Mouse (Mus musculus): ENCODE measurements around the gene Chrne.

Gene Chrne

GRCm38 (mm10) chr11:70623053-70623742 is 4.2 kb upstream of the Chrne start:
- no peak for DNase-seq

- peak; percentile 89 for DNase-seq
These were observed 3.2 kb upstream of the Chrne start for GRCm38 (mm10) chr11:70621972-70622814.

GRCm38 (mm10) chr11:70615516-70616093 is 3.4 kb downstream of the Chrne start, which contains the start of gene 4930544D05Rik:
Gene 4930544D05Rik (plus strand): TSS chr11:70615848.
- DNase-seq, result peak; percentile 88

- peak; percentile 99 for DNase-seq
These were observed 3.9 kb downstream of the Chrne start for GRCm38 (mm10) chr11:70615074-70615473.

- DNase-seq, result no peak
These were observed 6.5 kb downstream of the Chrne start for GRCm38 (mm10) chr11:70612505-70612904.

- no peak for DNase-seq
These were observed 8.3 kb downstream of the Chrne start for GRCm38 (mm10) chr11:70610752-70611151.

GRCm38 (mm10) chr11:70608381-70609066 is 10.5 kb downstream of the Chrne start:
- DNase-seq, result peak; percentile 92

GRCm38 (mm10) chr11:70607611-70608010 is 11.4 kb downstream of the Chrne start:
- peak; percentile 90 for DNase-seq

GRCm38 (mm10) chr11:70606717-70607116 is 12.3 kb downstream of the Chrne start:
- no peak for DNase-seq

- peak; percentile 95 for DNase-seq
These were observed 13.9 kb downstream of the Chrne start for GRCm38 (mm10) chr11:70605024-70605566.

- no peak for DNase-seq
These were observed 20.5 kb downstream of the Chrne start for GRCm38 (mm10) chr11:70598451-70598953.

- DNase-seq, result no peak
These were observed 21.7 kb downstream of the Chrne start for GRCm38 (mm10) chr11:70597301-70597700.

- DNase-seq, result peak; percentile 93
These were observed 22.9 kb downstream of the Chrne start for GRCm38 (mm10) chr11:70596094-70596493.

GRCm38 (mm10) chr11:70595638-70596037 is 23.4 kb downstream of the Chrne start:
- DNase-seq, result peak; percentile 97

- peak; percentile 98 for DNase-seq
These were observed 24.6 kb downstream of the Chrne start for GRCm38 (mm10) chr11:70594253-70594989.

GRCm38 (mm10) chr11:70591733-70592132 is 27.3 kb downstream of the Chrne start:
- no peak for DNase-seq

- DNase-seq, result peak; percentile 94
These were observed 32.1 kb downstream of the Chrne start for GRCm38 (mm10) chr11:70586954-70587353.

GRCm38 (mm10) chr11:70586261-70586660 is 32.8 kb downstream of the Chrne start:
- DNase-seq, result no peak

- peak; percentile 97 for DNase-seq
These were observed 33.6 kb downstream of the Chrne start for GRCm38 (mm10) chr11:70585457-70585856.

GRCm38 (mm10) chr11:70583775-70584174 is 35.2 kb downstream of the Chrne start:
- DNase-seq, result no peak

- DNase-seq, result peak; percentile 93
These were observed 35.8 kb downstream of the Chrne start for GRCm38 (mm10) chr11:70583022-70583714.

Data from heart, adult 11 months (tissue).